Mouse (Mus musculus): ENCODE measurements around the gene C1qtnf1. TPM values are rescaled to one million over a fixed set of nuclear protein-coding genes. Genes with fewer than 3 reads are reported as not detected.

C1qtnf1 gene
- polyA plus RNA-seq, 1 experiment: 24.2 TPM

DNA sequence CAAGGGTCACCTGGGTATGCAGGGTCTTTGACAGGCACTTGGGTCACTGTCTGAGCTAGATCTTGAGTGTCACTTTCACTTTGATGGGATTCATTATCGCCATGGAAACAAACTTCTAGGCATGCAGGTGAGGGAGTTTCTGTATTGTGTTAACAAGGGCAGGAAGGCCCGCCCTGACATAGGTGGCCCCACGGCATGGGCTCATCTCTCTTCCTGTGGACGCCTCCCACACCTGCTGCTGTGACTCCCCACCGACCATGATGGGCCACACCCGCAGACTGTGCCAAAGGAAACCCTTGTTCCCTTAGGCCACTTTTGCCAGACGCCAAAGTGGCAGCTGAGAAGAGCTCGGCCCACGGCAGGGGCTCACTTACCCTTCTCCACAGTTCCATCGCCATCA lies 17.5 kb upstream of the C1qtnf1 start:
- H3K4me3 ChIP-seq (ENCODE audit: insufficient read depth, low read depth, low read length): no peak overlapping the region
- H3K27ac ChIP-seq (ENCODE audit: insufficient read depth, low read depth, low read length): no peak overlapping the region
- TF ChIP-seq POLR2A (IDR thresholded peaks at IDR 0.05; ENCODE audit: low read depth, low read length): no peak
- no peak for TF ChIP-seq CTCF (conservative IDR thresholded peaks at IDR 0.05; ENCODE audit: insufficient read depth, insufficient read length, low read depth, low read length)
- peaks cover 4% of the 10 kb centered on the region; the same call in 1 of the 2 replicates for H3K36me3 ChIP-seq (ENCODE audit: control insufficient read depth, insufficient read depth, low read length)
- H3K27me3 ChIP-seq (replicated peaks; ENCODE audit: control insufficient read depth, insufficient read depth, low read length): no peaks in the 10 kb centered on the region
- DNase-seq: no peak
- 75% methylated on average over 10 of the region's 10 CpGs for WGBS
- H3K4me1 ChIP-seq (ENCODE audit: control insufficient read depth, insufficient read depth, low read length): peaks cover 44% of the 10 kb centered on the region

DNA sequence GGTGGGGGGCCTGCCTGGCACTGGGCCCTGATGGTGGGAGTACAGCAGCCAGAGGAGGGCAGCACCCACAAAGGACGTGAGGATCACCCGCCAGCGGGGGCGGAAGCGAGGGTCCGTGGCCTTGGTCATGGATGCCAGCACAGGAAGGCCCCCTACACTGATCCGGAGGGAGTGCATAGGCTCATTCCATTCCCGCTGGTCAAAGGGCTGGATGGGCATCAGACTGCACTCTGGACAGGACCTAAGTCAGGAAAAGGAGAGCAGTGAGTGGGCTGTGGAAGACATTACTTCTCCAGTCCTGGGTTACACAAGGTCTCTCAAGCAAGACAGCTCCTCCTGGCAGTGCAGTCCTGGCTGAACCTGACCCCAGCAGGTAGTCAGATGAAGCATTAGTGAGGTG lies 16.7 kb upstream of the C1qtnf1 start:
- DNase-seq: peak; percentile 64
- WGBS: 46% methylated on average over 8 of the region's 8 CpGs
- no peak for TF ChIP-seq CTCF (conservative IDR thresholded peaks at IDR 0.05; ENCODE audit: insufficient read depth, insufficient read length, low read depth, low read length)
- TF ChIP-seq POLR2A (IDR thresholded peaks at IDR 0.05; ENCODE audit: low read depth, low read length): no peak
- Histone ChIP-seq H3K4me1 (ENCODE audit: control insufficient read depth, insufficient read depth, low read length) (peaks cover 50% of the 10 kb centered on the region), H3K27ac (ENCODE audit: insufficient read depth, low read depth, low read length) (0 out of 2 replicates have a peak overlapping the region, but pooled peaks have one; percentile 1), H3K36me3 (ENCODE audit: control insufficient read depth, insufficient read depth, low read length) (peaks cover 4% of the 10 kb centered on the region; the same call in 1 of the 2 replicates), H3K27me3 (replicated peaks; ENCODE audit: control insufficient read depth, insufficient read depth, low read length) (no peaks in the 10 kb centered on the region), H3K4me3 (ENCODE audit: insufficient read depth, low read depth, low read length) (no peak overlapping the region)

DNA sequence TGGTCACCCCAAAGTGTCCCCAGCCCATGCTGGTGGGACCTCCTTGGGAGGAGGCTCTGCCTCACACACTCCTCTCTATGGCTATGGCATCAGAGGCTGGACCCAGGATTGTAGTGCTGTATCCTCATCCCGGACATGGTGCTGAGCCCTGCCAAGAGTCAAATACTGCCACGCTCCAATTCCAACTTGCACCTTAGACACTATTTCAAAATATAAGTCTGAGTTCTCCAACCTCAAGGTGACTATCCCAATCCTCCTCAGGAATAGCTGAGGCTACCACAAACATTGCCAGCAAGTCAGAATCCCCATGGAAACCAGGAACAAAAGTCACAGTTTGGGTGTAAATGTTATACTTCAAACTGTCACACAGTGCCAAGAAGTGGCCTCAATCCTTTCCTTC lies 15.4 kb upstream of the C1qtnf1 start:
- Histone ChIP-seq H3K27ac (ENCODE audit: insufficient read depth, low read depth, low read length) (peak overlapping the region; percentile 72; the same call in 1 of the 2 replicates), H3K36me3 (ENCODE audit: control insufficient read depth, insufficient read depth, low read length) (peaks cover under 1% of the 10 kb centered on the region; the same call in 1 of the 2 replicates), H3K27me3 (replicated peaks; ENCODE audit: control insufficient read depth, insufficient read depth, low read length) (no peaks in the 10 kb centered on the region), H3K4me3 (ENCODE audit: insufficient read depth, low read depth, low read length) (no peak overlapping the region), H3K4me1 (ENCODE audit: control insufficient read depth, insufficient read depth, low read length) (peaks cover 61% of the 10 kb centered on the region)
- peak; percentile 87 for DNase-seq
- TF ChIP-seq CTCF (conservative IDR thresholded peaks at IDR 0.05; ENCODE audit: insufficient read depth, insufficient read length, low read depth, low read length) (no peak), POLR2A (IDR thresholded peaks at IDR 0.05; ENCODE audit: low read depth, low read length) (no peak)
- 21% methylated on average over 2 of the region's 2 CpGs for WGBS

DNA sequence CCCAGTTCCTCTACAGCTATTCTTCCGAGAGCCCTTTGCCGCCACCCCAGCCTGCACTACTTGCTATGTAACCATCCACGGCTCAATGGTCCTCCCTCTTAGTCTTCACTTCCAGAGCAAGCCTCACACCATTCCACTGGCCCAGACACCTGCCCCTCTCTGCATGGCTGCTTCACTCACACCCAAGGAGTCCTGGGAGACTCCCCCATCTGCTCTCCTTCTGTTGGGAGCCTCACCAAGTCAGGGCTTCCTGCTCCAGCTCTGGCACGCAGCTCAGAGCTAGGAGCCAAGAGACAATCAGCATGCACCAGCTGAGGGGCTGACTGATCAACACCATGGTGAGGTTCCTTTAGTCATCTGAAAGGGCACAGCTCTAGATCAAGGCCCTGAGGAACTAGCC lies 14.9 kb upstream of the C1qtnf1 start:
- WGBS: 39% methylated on average over 4 of the region's 4 CpGs
- Histone ChIP-seq H3K27me3 (replicated peaks; ENCODE audit: control insufficient read depth, insufficient read depth, low read length) (no peaks in the 10 kb centered on the region), H3K4me3 (ENCODE audit: insufficient read depth, low read depth, low read length) (no peak overlapping the region), H3K4me1 (ENCODE audit: control insufficient read depth, insufficient read depth, low read length) (peaks cover 65% of the 10 kb centered on the region), H3K27ac (ENCODE audit: insufficient read depth, low read depth, low read length) (peak overlapping the region; percentile 72), H3K36me3 (ENCODE audit: control insufficient read depth, insufficient read depth, low read length) (no peaks in the 10 kb centered on the region)
- no peak for TF ChIP-seq POLR2A (IDR thresholded peaks at IDR 0.05; ENCODE audit: low read depth, low read length)
- no peak for TF ChIP-seq CTCF (conservative IDR thresholded peaks at IDR 0.05; ENCODE audit: insufficient read depth, insufficient read length, low read depth, low read length)
- DNase-seq: peak; percentile 70

DNA sequence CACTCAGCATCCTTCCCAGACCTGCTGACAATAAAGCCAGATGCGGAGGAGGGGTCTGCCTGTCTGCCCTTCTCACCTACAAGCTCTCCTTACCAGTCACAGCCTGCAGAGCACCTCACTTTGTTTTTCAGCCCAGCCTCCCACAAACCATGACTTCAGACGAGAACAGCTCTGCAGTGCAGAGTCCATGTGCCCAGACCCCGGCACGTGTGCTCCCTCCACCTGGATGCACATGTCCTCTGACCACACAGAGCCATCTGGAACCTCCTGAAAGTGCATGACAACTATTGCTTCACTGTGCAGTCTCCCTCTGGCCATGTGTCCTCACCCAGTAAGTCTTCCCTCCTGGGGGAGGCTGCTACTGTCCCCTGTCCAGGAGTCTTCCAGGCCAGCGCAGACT lies 13.7 kb upstream of the C1qtnf1 start:
- no peak for TF ChIP-seq CTCF (conservative IDR thresholded peaks at IDR 0.05; ENCODE audit: insufficient read depth, insufficient read length, low read depth, low read length)
- no peak for TF ChIP-seq POLR2A (IDR thresholded peaks at IDR 0.05; ENCODE audit: low read depth, low read length)
- Histone ChIP-seq H3K27ac (ENCODE audit: insufficient read depth, low read depth, low read length) (peak overlapping the region; percentile 18; the same call in 1 of the 2 replicates), H3K4me3 (ENCODE audit: insufficient read depth, low read depth, low read length) (no peak overlapping the region), H3K27me3 (replicated peaks; ENCODE audit: control insufficient read depth, insufficient read depth, low read length) (no peaks in the 10 kb centered on the region), H3K4me1 (ENCODE audit: control insufficient read depth, insufficient read depth, low read length) (peaks cover 68% of the 10 kb centered on the region), H3K36me3 (ENCODE audit: control insufficient read depth, insufficient read depth, low read length) (no peaks in the 10 kb centered on the region)
- WGBS: 66% methylated on average over 5 of the region's 5 CpGs
- DNase-seq: peak; percentile 66

DNA sequence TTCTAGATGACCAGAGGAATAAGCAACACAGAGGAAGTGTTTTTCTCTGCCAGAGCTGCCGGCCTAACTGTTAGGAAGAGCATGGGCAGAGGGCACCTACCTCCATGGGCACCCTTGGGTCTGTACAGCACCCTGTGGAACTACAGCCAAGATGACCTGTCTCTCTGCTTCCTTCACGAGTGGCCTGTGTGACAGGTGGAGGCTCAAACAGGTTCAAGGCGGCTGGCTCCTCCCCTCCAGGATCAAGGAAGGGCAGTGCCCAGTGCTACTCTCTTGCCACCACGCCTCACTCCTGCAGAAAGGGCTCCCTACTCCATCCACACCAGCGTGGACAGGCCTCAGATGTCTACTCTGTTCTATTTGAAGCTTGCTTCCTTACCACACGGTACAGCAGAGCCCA lies 12.4 kb upstream of the C1qtnf1 start:
- Histone ChIP-seq H3K27ac (ENCODE audit: insufficient read depth, low read depth, low read length) (no peak overlapping the region), H3K4me3 (ENCODE audit: insufficient read depth, low read depth, low read length) (no peak overlapping the region), H3K4me1 (ENCODE audit: control insufficient read depth, insufficient read depth, low read length) (peaks cover 71% of the 10 kb centered on the region), H3K27me3 (replicated peaks; ENCODE audit: control insufficient read depth, insufficient read depth, low read length) (no peaks in the 10 kb centered on the region), H3K36me3 (ENCODE audit: control insufficient read depth, insufficient read depth, low read length) (no peaks in the 10 kb centered on the region)
- no peak for DNase-seq
- WGBS: 59% methylated on average over 6 of the region's 6 CpGs
- TF ChIP-seq POLR2A (IDR thresholded peaks at IDR 0.05; ENCODE audit: low read depth, low read length) (no peak), CTCF (conservative IDR thresholded peaks at IDR 0.05; ENCODE audit: insufficient read depth, insufficient read length, low read depth, low read length) (no peak)

DNA sequence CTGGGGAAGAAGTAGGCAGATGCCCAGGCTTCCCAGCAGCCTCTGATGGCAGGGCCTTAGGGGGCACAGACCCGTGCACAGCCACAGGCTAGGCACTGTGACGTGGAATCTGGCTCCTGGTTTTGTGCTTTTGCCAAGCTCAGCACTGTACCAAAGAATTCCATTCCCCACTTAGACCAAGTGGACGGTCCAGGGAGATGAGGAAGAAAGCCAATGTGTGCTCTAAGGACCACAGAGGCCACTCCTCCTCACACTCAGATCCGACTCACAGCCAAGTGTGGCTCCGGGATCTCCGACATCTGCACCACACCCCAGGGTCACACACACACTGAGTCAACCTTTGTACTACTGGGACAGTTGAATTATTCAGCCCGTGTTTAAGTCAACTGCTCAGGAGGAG lies 12.0 kb upstream of the C1qtnf1 start:
- Histone ChIP-seq H3K4me1 (ENCODE audit: control insufficient read depth, insufficient read depth, low read length) (peaks cover 70% of the 10 kb centered on the region), H3K27me3 (replicated peaks; ENCODE audit: control insufficient read depth, insufficient read depth, low read length) (no peaks in the 10 kb centered on the region), H3K4me3 (ENCODE audit: insufficient read depth, low read depth, low read length) (no peak overlapping the region), H3K36me3 (ENCODE audit: control insufficient read depth, insufficient read depth, low read length) (no peaks in the 10 kb centered on the region), H3K27ac (ENCODE audit: insufficient read depth, low read depth, low read length) (no peak overlapping the region)
- DNase-seq: peak; percentile 51
- TF ChIP-seq CTCF (conservative IDR thresholded peaks at IDR 0.05; ENCODE audit: insufficient read depth, insufficient read length, low read depth, low read length): no peak
- TF ChIP-seq POLR2A (IDR thresholded peaks at IDR 0.05; ENCODE audit: low read depth, low read length): no peak
- WGBS: 40% methylated on average over 7 of the region's 7 CpGs
